Mouse (Mus musculus) neutrophil, adult 5-6 weeks (primary cell): ENCODE measurements around the gene Kbtbd3. TPM values are rescaled to one million over a fixed set of nuclear protein-coding genes. Genes with fewer than 3 reads are reported as not detected.

ENCODE experiments used
- ATAC-seq: fragments of 151-379, 151-347 bp; 2 replicates; pipeline ENCODE4 v1.8.0; 2017; ENCODE audit warnings: mild to moderate bottlenecking, moderate TSS enrichment; ENCODE audit not compliant: insufficient number of reproducible peaks, poor library complexity, low FRiP score, severe bottlenecking; ENCODE audit errors: extremely low read depth
- total RNA-seq: library from RNA; stranded (forward); fragments of 200-1000 nt; gene quantifications from 2 replicates; pipeline ENCODE4 v1.2.3, GENCODE M21; 2017

Gene Kbtbd3
- total RNA-seq, result 4.0 and 4.9 TPM in 2 replicates

GRCm38 (mm10) chr9:4309351-4310085, at the start of gene Kbtbd3, which contains the start of gene Aasdhppt:
Gene Kbtbd3 (plus strand): TSS chr9:4309833.
Gene Aasdhppt (minus strand): TSS chr9:4309471.
- ATAC-seq, result peak; percentile 85

GRCm38 (mm10) chr9:4259841-4260745, 49.5 kb upstream of the Kbtbd3 start:
- no peak for ATAC-seq

GRCm38 (mm10) chr9:4260746-4261090, 48.9 kb upstream of the Kbtbd3 start:
- no peak for ATAC-seq

- ATAC-seq, result no peak
Observed at GRCm38 (mm10) chr9:4266881-4267280, 42.8 kb upstream of the Kbtbd3 start.

GRCm38 (mm10) chr9:4283850-4284249, 25.8 kb upstream of the Kbtbd3 start:
- no peak for ATAC-seq

- ATAC-seq, result no peak
Observed at GRCm38 (mm10) chr9:4300466-4300865, 9.2 kb upstream of the Kbtbd3 start.

- no peak for ATAC-seq
Observed at GRCm38 (mm10) chr9:4304867-4305266, 4.8 kb upstream of the Kbtbd3 start.

GRCm38 (mm10) chr9:4308628-4309350, 844 bp upstream of the Kbtbd3 start:
- ATAC-seq, result peak; percentile 13; the same call in 1 of the 2 replicates

GRCm38 (mm10) chr9:4310706-4311105, 1.1 kb downstream of the Kbtbd3 start:
- peak; percentile 11; the same call in 1 of the 2 replicates for ATAC-seq

- ATAC-seq, result no peak
Observed at GRCm38 (mm10) chr9:4311162-4311561, 1.5 kb downstream of the Kbtbd3 start.

GRCm38 (mm10) chr9:4313946-4314345, 4.3 kb downstream of the Kbtbd3 start:
- no peak for ATAC-seq

- no peak for ATAC-seq
Observed at GRCm38 (mm10) chr9:4315746-4316145, 6.1 kb downstream of the Kbtbd3 start.

- peak; percentile 33; the same call in 1 of the 2 replicates for ATAC-seq
Observed at GRCm38 (mm10) chr9:4318939-4319721, 9.5 kb downstream of the Kbtbd3 start.

GRCm38 (mm10) chr9:4353163-4353562, 43.5 kb downstream of the Kbtbd3 start:
- no peak for ATAC-seq

GRCm38 (mm10) chr9:4375828-4376639, 66.4 kb downstream of the Kbtbd3 start, which contains the start of gene Msantd4:
Gene Msantd4 (plus strand): TSS chr9:4376562.
- ATAC-seq, result peak; percentile 98

GRCm38 (mm10) chr9:4376640-4377120, 67.0 kb downstream of the Kbtbd3 start:
- ATAC-seq, result no peak
